Mouse (Mus musculus) frontal cortex, adult (tissue): ENCODE data around the gene Cacna2d3.

Experiments
- ATAC-seq: cut with Nextera tagmentation; 2 replicates; pipeline ENCODE4 v1.9.2; 2017; ENCODE audit warnings: mild to moderate bottlenecking, moderate library complexity, mixed read lengths; ENCODE audit not compliant: low TSS enrichment

Gene Cacna2d3

DNA sequence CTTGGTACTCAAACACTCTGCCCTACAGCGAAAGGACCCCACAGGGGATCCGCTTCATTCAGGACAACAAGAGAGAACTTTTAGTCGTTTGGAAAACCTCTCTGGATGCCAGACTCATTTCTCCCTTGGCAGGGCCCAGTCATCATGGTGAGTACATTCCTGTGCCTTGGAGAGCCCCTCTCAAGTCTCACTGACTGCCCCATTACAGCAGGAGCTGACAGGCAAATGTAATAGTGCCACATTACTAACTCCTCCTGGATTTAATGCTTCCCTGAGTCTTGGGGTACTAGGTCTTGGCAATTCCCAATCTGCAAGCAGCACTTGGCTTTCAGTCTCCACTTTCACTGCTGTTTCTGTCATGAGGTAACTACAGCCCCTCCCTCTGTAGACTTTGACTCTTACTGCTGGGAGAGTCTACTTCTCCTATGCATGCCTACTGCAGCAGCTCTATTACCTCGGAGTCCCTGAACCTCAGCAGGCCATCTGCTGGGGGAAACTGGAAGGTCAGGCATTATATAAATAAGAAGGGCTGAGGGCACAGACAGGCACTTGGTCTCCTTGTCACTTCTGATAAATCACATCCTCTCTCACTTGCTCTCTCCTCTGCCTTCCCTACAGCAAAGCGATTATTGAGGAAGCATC, 454.3 kb downstream of the Cacna2d3 start:
- ATAC-seq = no peak; the same call in 1 of the 2 replicates

- no peak for ATAC-seq
Observed at GRCm38 (mm10) chr14:29260621-29261020, 461.0 kb downstream of the Cacna2d3 start.

GRCm38 (mm10) chr14:29243516-29243915, 478.1 kb downstream of the Cacna2d3 start:
- no peak for ATAC-seq

- peak; percentile 31; the same call in 1 of the 2 replicates for ATAC-seq
Observed at GRCm38 (mm10) chr14:29238446-29238845, 483.2 kb downstream of the Cacna2d3 start.

DNA sequence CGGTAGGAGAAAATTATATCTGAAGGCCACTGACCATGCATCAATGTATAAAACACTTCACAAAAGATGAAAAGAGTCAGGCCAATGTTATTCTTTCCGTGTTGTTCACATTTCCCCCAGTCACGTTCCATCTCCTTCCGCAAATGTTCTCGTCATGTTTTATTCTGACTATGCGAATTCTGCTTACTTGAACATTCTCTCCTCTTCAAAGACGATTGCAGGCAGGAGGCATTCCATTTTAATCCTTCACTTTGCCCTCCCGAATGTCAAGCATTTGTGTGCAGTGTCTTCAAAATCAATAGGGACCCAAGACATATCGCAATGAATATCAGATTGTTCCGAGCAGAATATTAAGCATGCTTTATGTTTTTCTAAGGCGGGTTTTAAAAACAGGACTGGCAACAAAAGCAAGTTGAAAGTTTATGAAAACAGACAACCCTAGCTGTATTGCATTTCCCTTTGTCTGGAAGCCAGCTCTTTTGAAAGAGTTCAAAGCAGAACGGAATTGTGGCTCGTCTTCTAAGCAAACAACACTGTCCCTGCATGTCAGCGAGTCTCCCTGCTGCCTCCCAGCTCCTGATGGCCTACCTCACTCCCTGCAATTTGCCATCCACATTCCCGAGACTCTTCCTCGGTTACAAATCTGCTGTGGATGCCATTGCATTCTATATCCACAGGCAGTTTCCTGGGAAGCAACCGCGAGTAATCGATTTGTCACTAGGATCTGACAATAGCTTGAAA, 492.5 kb downstream of the Cacna2d3 start:
- ATAC-seq = no peak

GRCm38 (mm10) chr14:29228471-29228870, 493.2 kb downstream of the Cacna2d3 start:
- no peak for ATAC-seq

DNA sequence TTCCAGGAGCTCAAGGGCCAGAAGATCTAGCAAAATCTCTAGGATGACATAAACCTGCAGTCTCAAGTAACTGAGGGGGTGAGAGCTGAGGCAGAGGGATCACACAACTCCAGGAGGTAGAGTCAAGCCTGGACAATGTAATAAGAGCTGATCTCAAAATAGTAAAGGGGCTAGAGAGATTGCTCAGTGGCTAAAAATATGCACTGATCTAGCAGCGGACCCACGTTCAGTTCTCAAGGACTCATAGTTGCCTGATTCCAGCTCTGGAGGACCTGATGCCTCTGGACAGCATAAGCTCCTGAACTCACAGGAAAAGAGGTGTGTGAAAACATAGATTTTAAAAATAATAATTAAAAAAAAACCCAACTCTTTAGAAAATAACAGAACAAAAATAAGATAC, 493.7 kb downstream of the Cacna2d3 start:
- no peak for ATAC-seq

DNA sequence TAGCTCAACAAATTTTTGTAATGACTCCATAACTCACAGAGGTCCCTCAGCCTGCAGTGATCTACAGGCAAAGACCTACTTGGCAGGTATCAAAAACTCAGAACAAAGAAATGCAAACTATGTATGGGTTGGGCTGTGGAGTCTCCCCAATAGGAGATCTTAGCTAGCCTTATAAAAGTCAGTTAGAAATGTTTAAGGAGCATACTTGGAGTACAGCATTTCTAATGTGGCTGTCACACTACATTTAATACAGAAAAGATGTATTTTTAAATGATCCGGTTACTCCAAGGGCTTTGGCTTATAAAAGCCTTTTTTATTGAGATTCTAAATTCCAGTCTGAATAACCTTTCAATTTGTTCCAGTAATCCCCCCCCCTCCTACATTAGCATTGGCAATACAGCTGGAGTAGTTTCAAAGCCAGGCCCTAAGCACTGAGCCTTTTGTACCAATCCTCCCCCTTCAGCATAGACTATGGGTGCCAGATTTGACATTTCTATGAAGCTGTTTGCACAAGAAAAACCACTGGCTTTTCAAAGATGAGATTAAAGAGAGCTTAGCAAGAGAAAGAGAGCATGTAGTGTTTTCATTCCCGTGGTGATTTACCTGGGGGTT, 495.8 kb downstream of the Cacna2d3 start:
- ATAC-seq = no peak

DNA sequence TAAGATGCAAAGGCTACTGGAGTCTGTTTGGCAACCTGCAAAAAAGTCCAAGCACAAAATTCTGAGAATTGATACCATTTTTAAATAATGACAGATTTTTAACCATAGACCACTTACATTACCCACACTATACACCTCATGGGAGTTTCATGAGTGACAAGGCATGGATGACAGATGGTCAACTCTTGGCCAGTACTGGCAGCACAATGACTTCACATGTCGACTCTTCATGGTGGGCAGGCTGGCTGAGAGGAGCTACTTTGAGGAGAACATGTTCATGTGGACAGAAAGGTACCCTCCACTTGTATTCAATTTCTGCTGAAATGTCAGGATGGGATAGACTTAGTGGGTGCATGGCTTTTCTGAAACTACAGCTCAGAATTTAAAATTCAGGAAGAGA, 498.7 kb downstream of the Cacna2d3 start:
- ATAC-seq = no peak

DNA sequence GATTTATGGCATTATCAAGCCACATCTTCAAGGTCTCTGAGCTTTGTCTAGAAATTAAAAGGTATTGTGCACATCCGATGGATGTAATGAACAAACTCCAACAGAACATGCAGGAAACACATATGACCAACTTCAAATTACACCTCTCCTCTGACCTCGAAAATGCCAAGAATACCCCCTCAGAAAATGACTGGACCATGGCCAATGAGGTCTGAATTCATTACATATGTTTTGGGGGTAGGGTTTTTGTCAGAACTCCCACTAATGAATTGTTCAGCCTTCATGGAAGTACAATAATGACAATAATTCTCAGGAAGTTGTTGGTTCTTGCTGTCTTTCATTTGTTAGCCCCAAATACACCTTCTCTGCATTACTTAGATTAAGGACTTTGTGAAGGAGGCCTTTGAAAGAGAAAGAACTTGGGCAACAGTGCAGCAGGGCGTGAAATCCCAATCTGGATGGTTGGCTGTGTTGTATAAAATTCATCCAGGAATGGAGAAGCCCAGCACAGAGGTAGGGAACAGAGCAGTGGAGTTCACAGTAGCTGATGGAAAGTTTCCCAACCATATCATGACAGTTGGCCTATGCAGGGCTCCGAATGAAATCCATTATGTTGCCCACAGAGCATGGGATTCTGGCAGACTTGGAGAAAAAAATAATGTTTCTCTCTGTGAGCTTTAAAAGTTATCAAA, 499.3 kb downstream of the Cacna2d3 start:
- ATAC-seq = no peak

DNA sequence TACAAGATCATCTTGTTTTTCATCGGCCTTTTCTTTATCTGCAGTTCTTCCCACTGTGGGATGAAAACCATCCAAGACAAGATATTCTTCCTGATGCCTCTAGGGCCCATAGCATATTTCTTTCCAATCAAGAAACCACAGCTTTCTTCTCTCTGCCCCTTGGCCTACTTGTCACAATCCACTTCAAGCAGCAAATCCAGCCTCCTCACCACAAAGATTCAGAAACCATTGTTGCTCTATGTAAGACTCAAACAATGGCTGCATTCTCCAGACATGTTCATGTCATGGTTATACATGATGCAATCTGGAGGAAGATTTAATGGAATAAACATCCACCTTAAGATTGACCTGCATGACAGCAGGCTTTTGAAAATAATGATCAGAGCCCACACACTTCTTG, 505.6 kb downstream of the Cacna2d3 start:
- no peak for ATAC-seq

GRCm38 (mm10) chr14:29204967-29205268, 516.7 kb downstream of the Cacna2d3 start:
- no peak for ATAC-seq

DNA sequence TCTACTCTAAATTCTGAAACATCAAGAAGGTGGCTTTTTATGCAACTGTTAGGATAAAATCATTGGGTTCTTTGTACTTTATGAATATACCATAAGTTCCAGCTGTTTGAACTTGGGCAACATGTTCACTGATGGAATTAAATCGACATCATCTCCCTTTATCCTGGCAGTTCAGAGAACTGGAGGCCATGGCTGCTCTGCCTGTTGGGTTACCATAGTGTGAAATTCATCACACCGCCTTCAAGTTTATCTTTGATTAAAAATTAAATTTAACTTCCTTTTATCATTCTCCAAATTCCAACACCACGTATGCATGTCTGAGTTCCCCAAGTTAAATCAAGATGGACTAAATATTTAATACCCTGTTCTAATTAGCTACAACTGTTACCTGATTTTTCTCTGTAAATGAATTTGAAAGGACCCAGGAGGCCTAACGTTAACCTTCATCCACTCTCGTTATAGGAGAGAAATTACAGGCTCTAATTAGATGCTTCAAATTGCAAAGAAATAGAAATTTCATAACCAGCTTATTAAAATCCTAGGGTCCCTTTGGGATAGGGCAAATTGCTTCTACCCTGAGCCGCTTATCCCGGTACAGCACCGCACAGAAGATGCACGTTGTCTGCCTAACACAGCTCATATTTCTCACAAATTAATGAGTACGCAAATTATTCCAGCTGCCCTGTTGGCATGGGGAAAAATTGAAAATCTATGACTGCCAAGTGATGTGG, 517.3 kb downstream of the Cacna2d3 start:
- ATAC-seq = no peak

- peak; percentile 27; the same call in 1 of the 2 replicates for ATAC-seq
Observed at GRCm38 (mm10) chr14:29196171-29196570, 525.5 kb downstream of the Cacna2d3 start.

GRCm38 (mm10) chr14:29191426-29191825, 530.2 kb downstream of the Cacna2d3 start:
- peak; percentile 90 for ATAC-seq

- ATAC-seq = no peak
Observed at GRCm38 (mm10) chr14:29183730-29184129, 537.9 kb downstream of the Cacna2d3 start.

GRCm38 (mm10) chr14:29179397-29179888, 542.2 kb downstream of the Cacna2d3 start:
- ATAC-seq = peak; percentile 50; the same call in 1 of the 2 replicates

DNA sequence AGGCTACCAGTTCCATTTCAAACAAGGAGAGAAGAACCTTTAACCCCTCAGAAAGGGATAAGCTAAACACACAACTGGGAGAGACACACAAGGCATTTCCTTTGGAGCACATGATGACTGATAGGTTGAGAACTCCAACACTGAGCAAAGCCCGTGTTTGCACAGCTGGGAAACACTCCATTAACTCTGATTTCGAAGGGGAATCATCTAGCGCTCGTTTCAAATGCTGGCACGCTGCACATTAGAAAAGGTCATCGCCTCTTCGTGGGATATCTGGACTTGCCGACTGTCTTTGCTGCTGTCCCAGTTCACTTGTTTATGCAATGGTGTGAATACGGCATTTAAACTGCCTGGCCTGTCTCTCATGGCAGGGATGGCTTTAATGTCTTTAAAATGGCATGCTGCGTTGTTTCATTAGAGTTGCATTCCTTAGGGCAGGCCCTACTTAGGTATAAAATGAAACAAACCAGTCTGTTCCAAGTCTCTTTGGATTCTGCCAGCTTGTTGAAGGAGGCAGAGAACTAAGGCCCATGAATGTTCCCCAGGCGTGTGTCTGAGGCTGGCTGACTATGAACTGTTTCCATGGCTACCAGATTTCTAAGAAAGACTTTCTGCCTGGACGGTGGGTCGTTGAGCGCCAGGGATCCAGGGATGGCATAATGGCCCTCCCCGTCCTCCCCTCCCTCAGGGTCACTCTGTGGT, 542.8 kb downstream of the Cacna2d3 start:
- ATAC-seq = peak; percentile 84

- no peak for ATAC-seq
Observed at GRCm38 (mm10) chr14:29174762-29175161, 546.9 kb downstream of the Cacna2d3 start.

DNA sequence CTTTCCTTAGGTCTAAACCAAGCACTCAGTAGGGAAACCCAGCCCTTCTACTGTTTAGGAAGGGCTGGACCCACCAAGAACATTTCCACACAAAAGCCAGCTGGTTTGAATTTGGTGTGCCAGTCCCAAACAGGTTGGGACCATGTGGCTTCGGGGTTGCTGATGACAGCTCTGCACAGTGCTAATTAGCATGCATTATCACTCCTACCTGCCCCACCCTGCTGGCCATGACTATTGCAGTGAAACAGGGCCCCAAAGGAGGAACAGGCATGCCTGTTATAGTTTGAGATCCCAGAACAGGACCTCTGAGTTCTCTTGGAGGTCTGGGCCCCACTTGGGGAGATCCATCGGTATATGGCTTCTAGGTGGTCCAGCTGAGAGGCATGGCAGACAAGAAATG, 549.5 kb downstream of the Cacna2d3 start:
- no peak for ATAC-seq

- ATAC-seq = no peak
Observed at GRCm38 (mm10) chr14:29164653-29165030, 557.0 kb downstream of the Cacna2d3 start.
